Mouse (Mus musculus) c-Kit-positive CD71-negative TER-119-negative erythroid progenitor cells, embryonic 14.5 days (primary cell): ENCODE results near the gene Ddb1.
"Not testable (repeated sequence)": the region's sequence is repeated elsewhere in the genome, so short reads cannot be mapped to it uniquely, and the experiment has no call there.

Source experiments
- DNase-seq: peaks from one replicate; pipeline ENCODE4 v3.0.0-alpha.2; 2013; ENCODE audit warnings: low read depth

The Ddb1 gene

GRCm38 (mm10) chr19:10605293-10605900, at the start of gene Ddb1, which contains the start of gene Tkfc:
Gene Ddb1 (plus strand): TSS chr19:10605327.
Gene Tkfc (minus strand): TSS chr19:10605654.
- peak; percentile 98 for DNase-seq

- DNase-seq = peak; percentile 68
These were observed 49.3 kb upstream of the Ddb1 start, which contains the start of gene Tmem216 for GRCm38 (mm10) chr19:10555624-10556510. Gene Tmem216 (minus strand): TSS chr19:10556238.

GRCm38 (mm10) chr19:10557001-10557400, 48.1 kb upstream of the Ddb1 start:
- no peak for DNase-seq

- DNase-seq = no peak
These were observed 47.7 kb upstream of the Ddb1 start for GRCm38 (mm10) chr19:10557430-10557829.

- DNase-seq = not testable (repeated sequence)
These were observed 47.2 kb upstream of the Ddb1 start for GRCm38 (mm10) chr19:10557837-10558375.

GRCm38 (mm10) chr19:10560108-10560507, 45.0 kb upstream of the Ddb1 start:
- DNase-seq = no peak

- no peak for DNase-seq
These were observed 43.4 kb upstream of the Ddb1 start for GRCm38 (mm10) chr19:10561558-10562314.

GRCm38 (mm10) chr19:10562351-10562750, 42.8 kb upstream of the Ddb1 start:
- DNase-seq = no peak

GRCm38 (mm10) chr19:10564278-10564677, 40.8 kb upstream of the Ddb1 start:
- DNase-seq = no peak

- no peak for DNase-seq
These were observed 39.9 kb upstream of the Ddb1 start for GRCm38 (mm10) chr19:10565217-10565616.

- no peak for DNase-seq
These were observed 35.5 kb upstream of the Ddb1 start for GRCm38 (mm10) chr19:10569627-10570026.

GRCm38 (mm10) chr19:10576690-10577561, 28.2 kb upstream of the Ddb1 start, which contains the start of the genes Cyb561a3 and Tmem138:
Gene Cyb561a3 (plus strand): TSS chr19:10577172.
Gene Tmem138 (minus strand): TSS chr19:10577362.
- peak; percentile 95 for DNase-seq

- DNase-seq = no peak
These were observed 25.0 kb upstream of the Ddb1 start for GRCm38 (mm10) chr19:10580102-10580501.

- DNase-seq = no peak
These were observed 24.4 kb upstream of the Ddb1 start for GRCm38 (mm10) chr19:10580761-10581160.

- DNase-seq = no peak
These were observed 23.1 kb upstream of the Ddb1 start for GRCm38 (mm10) chr19:10581984-10582383.

- no peak for DNase-seq
These were observed 21.5 kb upstream of the Ddb1 start for GRCm38 (mm10) chr19:10583550-10584146.

- DNase-seq = no peak
These were observed 20.0 kb upstream of the Ddb1 start for GRCm38 (mm10) chr19:10585112-10585511.

GRCm38 (mm10) chr19:10587231-10587630, 17.9 kb upstream of the Ddb1 start:
- no peak for DNase-seq

GRCm38 (mm10) chr19:10589127-10589857, 15.8 kb upstream of the Ddb1 start:
- no peak for DNase-seq

GRCm38 (mm10) chr19:10590301-10590700, 14.8 kb upstream of the Ddb1 start:
- DNase-seq = no peak
